Mouse (Mus musculus): ENCODE measurements around the gene Olfr1495. TPM values are rescaled to one million over a fixed set of nuclear protein-coding genes. Genes with fewer than 3 reads are reported as not detected.

Olfr1495 gene
- not detected for polyA plus RNA-seq (2014; fragmentation: Illumina TruSeq; extraction: RNeasy Lipid Tissue Mini Kit (QIAGEN cat#74804); ENCODE audit: low read depth, low replicate concordance)

GRCm38 (mm10) chr19:13764306-13764705 lies at the start of gene Olfr1495:
Gene Olfr1495, plus strand, starts transcription at chr19:13764606.

DNA sequence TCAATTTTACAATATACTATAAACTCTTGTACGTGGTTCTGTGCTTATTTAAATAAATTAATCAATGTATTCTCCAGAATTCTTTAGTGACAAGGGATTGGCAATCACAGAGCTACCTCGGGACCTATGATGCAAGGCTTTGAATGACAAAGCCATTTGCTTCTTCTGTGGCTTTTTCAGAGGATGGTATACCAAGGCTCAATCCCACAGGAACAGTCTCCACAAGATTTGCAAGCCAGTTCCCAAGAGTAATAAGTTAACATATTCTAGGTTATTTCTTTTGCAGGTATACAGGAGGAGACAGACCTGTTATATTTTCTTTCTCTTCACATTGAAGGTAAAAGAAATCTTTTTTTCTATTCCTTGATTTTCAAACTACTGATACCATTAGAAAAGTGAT lies 41.4 kb upstream of the Olfr1495 start, which contains the start of gene Olfr1493-ps1:
TSS of gene Olfr1493-ps1 (plus strand) at position 301 of the 400 bp plus-strand sequence.

DNA sequence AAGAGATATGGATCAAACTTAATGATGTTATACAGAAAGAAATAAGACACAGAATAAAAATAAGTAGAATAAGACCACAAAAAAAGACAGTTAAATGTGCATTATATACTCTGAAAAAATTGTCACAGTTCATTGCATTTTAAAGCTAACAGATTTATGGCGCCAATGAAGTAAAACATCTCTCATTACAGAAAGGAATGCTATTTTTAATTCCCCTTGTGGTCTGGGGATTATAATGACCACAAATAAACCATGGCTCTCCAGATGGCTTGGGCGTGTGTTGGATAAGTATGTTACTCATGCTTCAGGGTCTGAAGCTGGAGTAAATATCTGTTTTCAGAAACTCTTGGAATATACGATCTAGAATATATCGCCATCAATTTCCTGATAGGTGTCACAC lies 25.0 kb upstream of the Olfr1495 start, which contains the start of gene Olfr1494:
TSS of gene Olfr1494 (plus strand) at position 301 of the 400 bp plus-strand sequence.

GRCm38 (mm10) chr19:13777578-13777977 lies 13.2 kb downstream of the Olfr1495 start, which contains the start of gene Olfr1496:
Gene Olfr1496, plus strand, starts transcription at chr19:13777878.

GRCm38 (mm10) chr19:13798102-13798501 lies 33.7 kb downstream of the Olfr1495 start, which contains the start of gene Olfr1497:
Gene Olfr1497, minus strand, starts transcription at chr19:13798202.

DNA sequence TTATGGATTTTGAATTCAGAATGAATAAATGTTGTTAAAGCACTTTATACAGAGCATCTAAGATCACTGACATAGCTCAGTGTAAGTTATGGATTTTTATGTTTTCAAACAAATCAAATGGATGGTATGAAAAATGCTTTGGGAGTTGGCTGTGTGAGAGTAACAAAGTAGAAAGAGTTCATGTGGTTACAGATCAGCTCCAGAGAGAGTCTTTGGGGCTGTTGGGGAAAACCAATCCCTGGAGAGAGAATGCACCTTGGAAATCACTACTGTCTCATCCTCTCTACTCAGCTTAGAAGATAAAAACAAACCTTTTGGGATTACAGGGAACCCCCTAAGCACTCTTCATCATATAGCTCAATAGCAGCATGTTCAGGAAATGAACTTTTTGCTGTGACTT lies 54.9 kb downstream of the Olfr1495 start, which contains the start of gene Olfr1499:
TSS of gene Olfr1499 (minus strand) at position 101 of the 400 bp plus-strand sequence.

Other genes with a start within 250 kb of the Olfr1495 start
- not detected for gene Olfr1480, start 236.7 kb upstream of the Olfr1495 start, polyA plus RNA-seq (2014; fragmentation: Illumina TruSeq; extraction: RNeasy Lipid Tissue Mini Kit (QIAGEN cat#74804); ENCODE audit: low read depth, low replicate concordance)
- gene Olfr1484, start 181.1 kb upstream of the Olfr1495 start, polyA plus RNA-seq (2014; fragmentation: Illumina TruSeq; extraction: RNeasy Lipid Tissue Mini Kit (QIAGEN cat#74804); ENCODE audit: low read depth, low replicate concordance): not detected
- gene Olfr1487, start 147.2 kb upstream of the Olfr1495 start, polyA plus RNA-seq (2014; fragmentation: Illumina TruSeq; extraction: RNeasy Lipid Tissue Mini Kit (QIAGEN cat#74804); ENCODE audit: low read depth, low replicate concordance): not detected
- gene Olfr1489, start 133.0 kb upstream of the Olfr1495 start, polyA plus RNA-seq (2014; fragmentation: Illumina TruSeq; extraction: RNeasy Lipid Tissue Mini Kit (QIAGEN cat#74804); ENCODE audit: low read depth, low replicate concordance): not detected
- not detected for gene Olfr1490, start 113.5 kb upstream of the Olfr1495 start, polyA plus RNA-seq (2014; fragmentation: Illumina TruSeq; extraction: RNeasy Lipid Tissue Mini Kit (QIAGEN cat#74804); ENCODE audit: low read depth, low replicate concordance)
- gene Olfr1491, start 67.3 kb upstream of the Olfr1495 start, polyA plus RNA-seq (2014; fragmentation: Illumina TruSeq; extraction: RNeasy Lipid Tissue Mini Kit (QIAGEN cat#74804); ENCODE audit: low read depth, low replicate concordance): not detected
- not detected for gene Olfr1493-ps1, start 41.3 kb upstream of the Olfr1495 start, polyA plus RNA-seq (2014; fragmentation: Illumina TruSeq; extraction: RNeasy Lipid Tissue Mini Kit (QIAGEN cat#74804); ENCODE audit: low read depth, low replicate concordance)
- not detected for gene Olfr1494, start 24.9 kb upstream of the Olfr1495 start, polyA plus RNA-seq (2014; fragmentation: Illumina TruSeq; extraction: RNeasy Lipid Tissue Mini Kit (QIAGEN cat#74804); ENCODE audit: low read depth, low replicate concordance)
- gene Olfr1496, start 13.3 kb downstream of the Olfr1495 start, polyA plus RNA-seq (2014; fragmentation: Illumina TruSeq; extraction: RNeasy Lipid Tissue Mini Kit (QIAGEN cat#74804); ENCODE audit: low read depth, low replicate concordance): not detected
- not detected for gene Olfr1497, start 33.6 kb downstream of the Olfr1495 start, polyA plus RNA-seq (2014; fragmentation: Illumina TruSeq; extraction: RNeasy Lipid Tissue Mini Kit (QIAGEN cat#74804); ENCODE audit: low read depth, low replicate concordance)
- gene Olfr1499, start 54.8 kb downstream of the Olfr1495 start, polyA plus RNA-seq (2014; fragmentation: Illumina TruSeq; extraction: RNeasy Lipid Tissue Mini Kit (QIAGEN cat#74804); ENCODE audit: low read depth, low replicate concordance): not detected
- not detected for gene Olfr1500, start 65.9 kb downstream of the Olfr1495 start, polyA plus RNA-seq (2014; fragmentation: Illumina TruSeq; extraction: RNeasy Lipid Tissue Mini Kit (QIAGEN cat#74804); ENCODE audit: low read depth, low replicate concordance)
- not detected for gene Olfr1501, start 86.1 kb downstream of the Olfr1495 start, polyA plus RNA-seq (2014; fragmentation: Illumina TruSeq; extraction: RNeasy Lipid Tissue Mini Kit (QIAGEN cat#74804); ENCODE audit: low read depth, low replicate concordance)
- not detected for gene Olfr1502, start 97.2 kb downstream of the Olfr1495 start, polyA plus RNA-seq (2014; fragmentation: Illumina TruSeq; extraction: RNeasy Lipid Tissue Mini Kit (QIAGEN cat#74804); ENCODE audit: low read depth, low replicate concordance)
- gene Olfr1504, start 133.3 kb downstream of the Olfr1495 start, polyA plus RNA-seq (2014; fragmentation: Illumina TruSeq; extraction: RNeasy Lipid Tissue Mini Kit (QIAGEN cat#74804); ENCODE audit: low read depth, low replicate concordance): not detected
- not detected for gene Olfr1505, start 148.9 kb downstream of the Olfr1495 start, polyA plus RNA-seq (2014; fragmentation: Illumina TruSeq; extraction: RNeasy Lipid Tissue Mini Kit (QIAGEN cat#74804); ENCODE audit: low read depth, low replicate concordance)

All from heart, adult 10 weeks (tissue).